In the genomic region with DNA sequence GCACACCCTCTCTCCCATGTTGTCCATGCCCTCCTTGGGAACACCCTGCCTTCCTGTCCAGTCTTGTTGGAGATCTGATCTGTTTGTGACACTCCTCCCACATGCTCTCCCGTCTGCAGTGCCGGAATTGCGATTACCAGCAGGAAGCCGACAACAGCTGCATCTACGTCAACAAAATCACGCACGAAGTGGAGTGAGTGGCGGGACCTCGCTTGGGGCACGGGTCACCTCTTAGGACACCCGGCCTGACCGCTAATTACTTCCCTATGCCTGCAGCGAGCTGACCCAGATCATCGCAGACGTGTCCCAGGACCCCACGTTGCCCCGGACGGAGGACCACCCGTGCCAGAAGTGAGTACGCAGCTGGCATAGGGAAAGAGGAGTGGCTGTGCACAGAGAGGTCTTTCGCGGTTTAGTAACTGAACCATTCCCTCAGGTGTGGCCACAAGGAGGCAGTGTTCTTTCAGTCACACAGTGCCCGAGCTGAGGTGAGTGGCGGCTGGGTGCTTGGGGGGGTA, we compare ENCODE assay signal across 8 mouse cellular contexts. TPM values are rescaled to one million over a fixed set of nuclear protein-coding genes. Genes with fewer than 3 reads are reported as not detected.
DNase-seq lines count a peak whose midpoint lies in the region; ATAC-seq lines count a peak whose summit lies in the region.

No protein-coding gene starts in this region.

- H3K9me3 ChIP-seq in kidney, embryonic 15.5 days (replicated peaks): no peaks in the 10 kb centered on the region
- no peaks in the 10 kb centered on the region for H3K9me3 ChIP-seq in neural tube, embryonic 12.5 days

- DNase-seq in B cell, adult 2 months: peak; percentile 70 to 71
- peak; percentile 72 to 83 for DNase-seq in adrenal gland, adult (ENCODE audit: inconsistent age in 2 of 2, low spot score in 1 of 2)
- peak; percentile 81 for DNase-seq in embryo, embryonic 11 days
- peak; percentile 27 to 36 for DNase-seq in heart, adult 9 months (ENCODE audit: low spot score in 2 of 2)
- DNase-seq in lung, adult 18-20 months: peak; percentile 66 to 68
- DNase-seq in thymus, postnatal 10 days (ENCODE audit: low spot score in 2 of 2): peak; percentile 53 to 66

- peaks cover 22% of the 10 kb centered on the region for H3K4me1 ChIP-seq in kidney, embryonic 15.5 days
- H3K4me1 ChIP-seq in neural tube, embryonic 12.5 days: peaks cover 20% of the 10 kb centered on the region

- peak overlapping the region; percentile 97 for H3K27ac ChIP-seq in kidney, embryonic 15.5 days
- H3K27ac ChIP-seq in neural tube, embryonic 12.5 days: peak overlapping the region; percentile 89; the same call in 1 of the 2 replicates

- H3K27me3 ChIP-seq in kidney, embryonic 15.5 days: no peaks in the 10 kb centered on the region
- no peaks in the 10 kb centered on the region for H3K27me3 ChIP-seq in neural tube, embryonic 12.5 days (replicated peaks)

- peak overlapping the region; percentile 84 for H3K4me2 ChIP-seq in kidney, embryonic 15.5 days
- peak overlapping the region; percentile 64 for H3K4me2 ChIP-seq in neural tube, embryonic 12.5 days (replicated peaks)

- peak overlapping the region; percentile 83 for H3K4me3 ChIP-seq in kidney, embryonic 15.5 days (replicated peaks)
- peak overlapping the region; percentile 59 for H3K4me3 ChIP-seq in neural tube, embryonic 12.5 days

- 4% methylated on average over 24 of the region's 24 CpGs for WGBS in kidney, embryonic 15.5 days
- 7% methylated on average over 24 of the region's 24 CpGs for WGBS in neural tube, embryonic 12.5 days

- H3K36me3 ChIP-seq in kidney, embryonic 15.5 days: peaks cover 44% of the 10 kb centered on the region
- peaks cover 29% of the 10 kb centered on the region for H3K36me3 ChIP-seq in neural tube, embryonic 12.5 days

- peak; percentile 41 for ATAC-seq in kidney, embryonic 15.5 days (replicated peaks; ENCODE audit: low FRiP score)
- ATAC-seq in neural tube, embryonic 12.5 days (ENCODE audit: low FRiP score, low read depth): peak; percentile 7; the same call in 1 of the 2 replicates

- H3K9ac ChIP-seq in kidney, embryonic 15.5 days: peak overlapping the region; percentile 77
- H3K9ac ChIP-seq in neural tube, embryonic 12.5 days: peak overlapping the region; percentile 72

RNA-seq across cellular contexts. Expression of a gene that starts 0.6 kb away (rescaled TPM):
- 174 and 190 TPM in 2 replicates for polyA plus RNA-seq in kidney, embryonic 15.5 days (2015; fragmentation: Nextera tagmentation; extraction: Ambion mirVana)
- 292 and 299 TPM in 2 replicates for polyA plus RNA-seq in neural tube, embryonic 12.5 days (2016; fragmentation: Nextera tagmentation; extraction: Ambion mirVana)

RNA-seq across cellular contexts. Expression of a gene that starts 0.9 kb away (rescaled TPM):
- 148 and 152 TPM in 2 replicates for polyA plus RNA-seq in kidney, embryonic 15.5 days (2015; fragmentation: Nextera tagmentation; extraction: Ambion mirVana)
- 156 and 166 TPM in 2 replicates for polyA plus RNA-seq in neural tube, embryonic 12.5 days (2016; fragmentation: Nextera tagmentation; extraction: Ambion mirVana)

RNA-seq across cellular contexts. Expression of a gene that starts 2.8 kb away (rescaled TPM):
- polyA plus RNA-seq in kidney, embryonic 15.5 days (2015; fragmentation: Nextera tagmentation; extraction: Ambion mirVana): not detected in 2 replicates
- not detected in 2 replicates for polyA plus RNA-seq in neural tube, embryonic 12.5 days (2016; fragmentation: Nextera tagmentation; extraction: Ambion mirVana)

RNA-seq across cellular contexts. Expression of a gene that starts 34.1 kb away (rescaled TPM):
- polyA plus RNA-seq in kidney, embryonic 15.5 days (2015; fragmentation: Nextera tagmentation; extraction: Ambion mirVana): 90.8 and 98.8 TPM in 2 replicates
- polyA plus RNA-seq in neural tube, embryonic 12.5 days (2016; fragmentation: Nextera tagmentation; extraction: Ambion mirVana): 73.3 and 78.3 TPM in 2 replicates

RNA-seq across cellular contexts. Expression of a gene that starts 47.2 kb away (rescaled TPM):
- 0.59 and 0.61 TPM in 2 replicates for polyA plus RNA-seq in kidney, embryonic 15.5 days (2015; fragmentation: Nextera tagmentation; extraction: Ambion mirVana)
- 0.52 and 0.78 TPM in 2 replicates for polyA plus RNA-seq in neural tube, embryonic 12.5 days (2016; fragmentation: Nextera tagmentation; extraction: Ambion mirVana)

Comparison
In these comparisons a context has a peak if more than half of its experiments do, and no peak if none do; other contexts are left out.
1. Peak in every context shown above with its lines: DNase-seq, ATAC-seq, H3K4me3 ChIP-seq and H3K27ac ChIP-seq.